21 mouse cellular contexts compared by ENCODE assay signal in genomic region chr3:80009275-80009674, GRCm38 (mm10).
"Had no signal": no experiment of that assay in that cellular context is flagged by ENCODE, and none has a peak within 500 bp of the region (broad histone marks: within the 10 kb centered on the region; RNA-seq: fewer than 3 reads in every experiment).

No protein-coding gene starts in this region.

- H3K27ac ChIP-seq: hindbrain, embryonic 15.5 days; kidney, embryonic 15.5 days; limb, embryonic 12.5 days; limb, embryonic 15.5 days; liver, embryonic 12.5 days; liver, embryonic 15.5 days; macrophage; midbrain, embryonic 12.5 days; midbrain, embryonic 15.5 days; neural tube, embryonic 12.5 days; neural tube, embryonic 15.5 days; stomach, postnatal 0 days had no signal

- DNase-seq: kidney, postnatal 4 days; left cerebral cortex, postnatal 4 days; right cerebral cortex, adult 18-20 months; right cerebral cortex, postnatal 14 days; right cerebral cortex, postnatal 4 days; thymus, adult 2 months; thymus, postnatal 14 days; thymus, postnatal 4 days had no signal

- H3K9me3 ChIP-seq: hindbrain, embryonic 15.5 days; kidney, embryonic 15.5 days; limb, embryonic 12.5 days; limb, embryonic 15.5 days; liver, embryonic 12.5 days; liver, embryonic 15.5 days; midbrain, embryonic 12.5 days; midbrain, embryonic 15.5 days; neural tube, embryonic 12.5 days; neural tube, embryonic 15.5 days had no signal

- H3K36me3 ChIP-seq: hindbrain, embryonic 15.5 days; kidney, embryonic 15.5 days; limb, embryonic 12.5 days; limb, embryonic 15.5 days; liver, embryonic 12.5 days; liver, embryonic 15.5 days; midbrain, embryonic 12.5 days; midbrain, embryonic 15.5 days; neural tube, embryonic 12.5 days; neural tube, embryonic 15.5 days had no signal

- H3K9ac ChIP-seq: hindbrain, embryonic 15.5 days; kidney, embryonic 15.5 days; limb, embryonic 12.5 days; limb, embryonic 15.5 days; liver, embryonic 12.5 days; liver, embryonic 15.5 days; midbrain, embryonic 12.5 days; midbrain, embryonic 15.5 days; neural tube, embryonic 12.5 days; neural tube, embryonic 15.5 days had no signal

- H3K4me2 ChIP-seq: hindbrain, embryonic 15.5 days; kidney, embryonic 15.5 days; limb, embryonic 12.5 days; limb, embryonic 15.5 days; liver, embryonic 12.5 days; liver, embryonic 15.5 days; midbrain, embryonic 12.5 days; midbrain, embryonic 15.5 days; neural tube, embryonic 12.5 days; neural tube, embryonic 15.5 days had no signal

- ATAC-seq: intestine, postnatal 0 days; liver, embryonic 12.5 days; midbrain, embryonic 15.5 days had no signal

- H3K4me1 ChIP-seq: hindbrain, embryonic 15.5 days; kidney, embryonic 15.5 days; limb, embryonic 15.5 days; midbrain, embryonic 12.5 days; midbrain, embryonic 15.5 days; neural tube, embryonic 12.5 days; neural tube, embryonic 15.5 days had no signal

- H3K4me3 ChIP-seq: hindbrain, embryonic 15.5 days; kidney, embryonic 15.5 days; limb, embryonic 12.5 days; limb, embryonic 15.5 days; liver, embryonic 12.5 days; liver, embryonic 15.5 days; midbrain, embryonic 12.5 days; midbrain, embryonic 15.5 days; neural tube, embryonic 12.5 days; neural tube, embryonic 15.5 days had no signal

- H3K27me3 ChIP-seq: hindbrain, embryonic 15.5 days; kidney, embryonic 15.5 days; limb, embryonic 12.5 days; limb, embryonic 15.5 days; liver, embryonic 12.5 days; liver, embryonic 15.5 days; midbrain, embryonic 12.5 days; midbrain, embryonic 15.5 days; neural tube, embryonic 12.5 days; neural tube, embryonic 15.5 days had no signal
